Mouse (Mus musculus) T-cell, adult 2 months (primary cell): ENCODE results near the gene Eif3a.
A peak's percentile ranks its signal among the peaks of the same experiment; 100 is the strongest.

Experiments
- DNase-seq: peaks from one replicate; pipeline ENCODE4 v3.0.0; 2022; ENCODE audit warnings: low spot score

Eif3a gene

GRCm38 (mm10) chr19:60790551-60791161, at the start of gene Eif3a:
Eif3a (minus strand) TSS chr19:60790658.
- DNase-seq = peak; percentile 95

DNA sequence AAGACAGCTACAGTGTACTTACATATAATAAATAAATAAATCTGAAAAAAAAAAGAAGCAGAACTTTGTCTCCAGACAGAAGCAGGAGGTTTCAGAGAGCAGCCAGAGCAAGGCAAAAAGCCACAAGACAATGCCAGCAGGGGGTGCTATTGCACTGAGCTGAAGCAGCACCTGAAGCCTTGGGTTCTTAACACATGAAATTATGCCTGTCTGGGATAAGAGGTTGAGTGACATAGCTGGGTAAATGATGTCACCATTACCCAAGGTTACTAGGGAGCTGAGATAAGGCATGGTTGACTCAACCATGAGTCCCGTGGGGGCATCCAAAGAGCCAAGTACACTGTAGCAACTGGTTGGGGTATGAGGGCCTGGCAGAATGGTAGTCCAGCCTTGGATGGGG, 47.3 kb upstream of the Eif3a start:
- peak; percentile 73 for DNase-seq

DNA sequence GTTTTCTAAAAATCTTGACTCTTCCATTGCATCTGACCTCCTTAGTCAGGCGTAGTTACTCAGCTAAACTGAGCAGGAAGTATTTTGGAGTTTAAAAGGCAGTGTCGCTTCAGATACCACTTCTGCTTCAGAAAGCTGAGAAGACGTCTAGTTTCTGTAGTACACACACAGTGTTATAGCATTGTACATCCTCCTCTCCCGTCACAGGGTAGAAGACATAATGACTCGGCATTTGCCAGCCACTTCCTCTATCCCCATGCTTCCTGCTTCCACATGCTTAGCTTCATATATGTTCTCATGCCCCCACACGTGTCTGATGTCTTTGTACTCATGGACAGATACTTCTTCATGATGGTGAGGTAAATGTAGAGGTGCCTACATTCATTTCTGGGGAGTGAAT, 28.2 kb upstream of the Eif3a start:
- DNase-seq = no peak

GRCm38 (mm10) chr19:60813133-60813532, 22.7 kb upstream of the Eif3a start:
- no peak for DNase-seq

DNA sequence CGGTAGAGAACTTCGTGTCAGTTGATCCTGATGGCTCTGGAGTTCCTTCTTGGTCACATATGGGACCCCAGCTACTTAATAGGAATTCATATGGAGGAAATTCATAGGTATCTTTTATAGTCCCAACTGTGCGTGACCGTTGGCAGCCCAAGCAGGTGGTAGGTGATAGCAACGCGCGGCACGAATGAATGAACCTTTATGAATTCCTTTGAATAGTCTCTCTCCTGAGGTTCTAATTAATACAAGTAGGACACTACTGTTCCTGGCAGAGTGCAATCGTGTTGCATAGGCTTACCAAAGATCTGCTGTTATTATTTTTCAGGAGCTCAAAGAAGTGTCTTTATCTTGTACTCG, 21.6 kb upstream of the Eif3a start:
- DNase-seq = no peak

GRCm38 (mm10) chr19:60811098-60812035, 20.9 kb upstream of the Eif3a start, which contains the start of gene Fam45a:
Fam45a (plus strand) TSS chr19:60811585.
- peak; percentile 94 for DNase-seq

GRCm38 (mm10) chr19:60809927-60810326, 19.5 kb upstream of the Eif3a start:
- DNase-seq = no peak

- DNase-seq = no peak
Observed at GRCm38 (mm10) chr19:60804903-60805302, 14.4 kb upstream of the Eif3a start.

- DNase-seq = no peak
Observed at GRCm38 (mm10) chr19:60799867-60800569, 9.6 kb upstream of the Eif3a start.

DNA sequence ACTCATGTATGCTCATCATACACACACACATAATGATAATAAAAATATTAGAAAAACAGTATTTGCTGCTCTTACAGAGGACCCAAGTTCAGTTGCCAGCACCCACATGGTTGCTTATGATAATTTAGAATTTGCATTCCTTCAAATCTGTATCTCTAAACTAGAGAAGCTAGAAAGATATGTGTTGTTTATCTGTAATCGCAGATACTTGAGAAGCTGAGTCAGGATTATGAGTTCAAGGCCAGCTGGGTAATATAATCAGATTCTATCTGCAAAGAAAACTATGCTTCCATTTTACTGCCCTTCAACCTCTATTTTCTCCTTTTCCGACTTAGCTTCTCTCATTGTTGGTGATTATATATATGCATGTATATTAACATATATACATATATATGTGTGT, 7.0 kb upstream of the Eif3a start:
- no peak for DNase-seq

- DNase-seq = no peak
Observed at GRCm38 (mm10) chr19:60795244-60795643, 4.8 kb upstream of the Eif3a start.

DNA sequence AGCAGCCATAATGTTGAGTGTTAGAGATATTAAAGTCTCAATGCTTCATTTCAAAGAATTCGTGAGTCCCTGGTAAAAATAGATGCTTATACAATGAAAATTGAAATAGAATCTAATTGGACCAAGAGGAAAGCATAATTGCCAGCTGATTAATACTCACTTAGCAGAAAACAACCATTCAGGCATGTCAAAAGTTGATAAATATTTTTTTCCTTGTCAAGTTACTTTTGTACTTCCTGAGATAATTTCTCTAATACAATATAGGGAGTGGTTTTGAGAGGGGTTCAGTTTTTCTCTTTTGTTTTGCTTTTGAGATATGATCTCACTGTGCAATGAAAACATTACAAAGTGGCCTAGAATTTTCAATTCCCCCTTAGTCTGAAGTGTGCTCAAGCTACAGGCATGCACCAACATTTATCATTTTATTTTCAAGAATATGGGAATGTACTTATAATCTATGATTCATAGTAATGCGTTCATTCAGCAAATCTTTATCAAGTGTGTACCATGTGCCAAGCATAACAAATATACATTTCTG, 2.8 kb upstream of the Eif3a start:
- no peak for DNase-seq

- DNase-seq = no peak
Observed at GRCm38 (mm10) chr19:60791164-60791563, 706 bp upstream of the Eif3a start.

DNA sequence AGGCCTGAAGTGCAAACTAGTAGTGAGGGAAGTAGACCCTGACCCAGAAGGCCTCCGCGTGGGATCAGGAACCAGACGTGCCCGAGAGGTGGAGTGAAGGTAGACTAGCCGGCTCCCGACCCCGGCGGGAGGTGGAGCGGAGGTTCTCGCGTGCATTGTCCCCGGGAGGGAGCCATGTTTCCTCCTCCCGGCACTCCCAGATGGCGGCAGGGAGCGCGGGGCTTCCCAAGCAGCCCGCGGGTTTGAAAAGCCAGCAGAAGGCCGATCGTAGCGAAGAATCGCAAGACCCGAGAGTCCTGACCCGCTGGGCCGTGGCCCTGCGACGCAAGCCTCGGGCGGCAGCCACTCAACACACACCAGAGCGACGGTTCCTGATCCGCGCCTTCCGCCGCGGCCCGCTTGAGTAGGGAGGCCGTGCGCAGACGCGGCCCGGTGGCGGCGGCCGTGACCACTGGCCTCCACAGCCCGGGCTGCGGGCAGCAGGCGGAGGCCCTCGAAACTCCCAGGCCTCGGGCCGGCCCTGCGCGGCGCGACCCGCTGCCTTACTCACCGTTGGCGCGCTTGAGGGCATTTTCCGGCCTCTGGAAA, 445 bp downstream of the Eif3a start:
- DNase-seq = peak; percentile 47

- DNase-seq = no peak
Observed at GRCm38 (mm10) chr19:60789452-60789851, 1.0 kb downstream of the Eif3a start.

GRCm38 (mm10) chr19:60788214-60788960, 2.1 kb downstream of the Eif3a start:
- no peak for DNase-seq

DNA sequence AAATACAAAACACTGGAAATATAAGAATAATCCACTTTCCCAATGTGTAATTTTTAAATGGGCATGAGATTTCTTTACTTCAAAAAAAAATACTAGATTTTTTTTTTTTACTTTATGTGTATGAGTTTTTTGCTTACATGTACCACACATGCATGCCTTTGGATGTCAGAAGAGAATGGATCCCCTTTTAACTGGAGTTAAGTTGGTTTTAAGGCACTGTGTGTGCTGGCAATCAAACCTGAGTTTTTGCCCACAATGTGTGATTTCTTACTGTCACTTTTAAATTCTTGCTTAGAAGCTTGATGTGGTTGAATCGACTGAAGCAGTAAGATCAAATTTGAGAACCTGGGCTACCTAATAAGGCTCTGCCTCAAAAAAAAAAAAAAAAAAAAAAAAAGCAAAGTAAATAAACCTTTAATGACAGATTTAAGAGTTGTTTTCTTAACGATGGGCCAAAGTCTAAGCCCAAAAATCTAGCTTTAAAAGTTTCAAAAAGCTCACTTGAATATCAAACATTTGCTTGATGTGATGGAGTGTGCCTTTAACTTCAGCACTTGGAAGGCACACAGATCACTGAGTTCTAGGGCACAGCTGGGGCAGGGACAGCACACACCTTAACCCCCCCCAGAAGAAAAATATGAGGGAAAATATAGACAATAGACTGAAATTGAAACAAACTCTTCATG, 2.9 kb downstream of the Eif3a start:
- DNase-seq = no peak

DNA sequence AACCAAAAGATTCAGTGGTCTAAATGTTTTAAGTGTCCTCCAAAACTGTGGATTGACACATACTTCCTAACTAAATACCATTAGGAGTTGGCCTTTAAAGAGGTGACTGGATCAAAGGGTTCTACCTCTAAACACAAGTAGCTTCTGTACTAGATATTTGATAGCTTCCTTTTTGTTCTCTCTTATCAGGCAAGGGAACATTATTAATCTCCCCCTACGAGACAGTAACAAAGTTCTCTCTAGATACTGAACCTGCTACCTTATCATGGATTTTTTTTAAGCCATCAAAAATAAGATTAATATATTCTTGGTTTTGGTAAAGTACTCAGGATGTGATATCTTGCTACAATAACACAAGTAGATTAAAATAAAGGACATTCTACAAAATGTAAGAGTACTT, 5.7 kb downstream of the Eif3a start:
- no peak for DNase-seq

- DNase-seq = no peak
Observed at GRCm38 (mm10) chr19:60782034-60782433, 8.4 kb downstream of the Eif3a start.

DNA sequence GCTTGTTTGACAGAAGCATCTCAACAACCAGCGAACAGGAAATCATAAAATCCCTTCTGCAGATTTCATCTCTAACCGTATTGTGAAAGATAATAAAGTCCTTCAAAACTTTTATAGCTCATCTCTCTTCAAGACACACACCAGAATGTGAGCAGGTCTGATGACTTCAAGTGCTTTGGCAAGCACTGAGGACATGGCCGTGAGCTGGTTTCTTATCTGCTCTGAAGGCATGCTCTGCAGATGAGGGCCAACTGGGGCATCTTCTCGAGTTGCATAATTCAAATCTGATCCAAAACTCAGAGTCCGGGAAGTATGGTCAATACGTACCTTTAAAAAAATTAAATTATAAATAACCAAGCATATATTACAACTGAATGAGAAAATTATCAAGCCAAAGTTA, 17.1 kb downstream of the Eif3a start:
- DNase-seq = no peak
